Mouse (Mus musculus) R1 (cell line): ENCODE results near the gene Tmem132c.

Experiments
- DNase-seq: peaks from one replicate; pipeline ENCODE4 v3.0.0-alpha.2; 2018; ENCODE audit warnings: low read depth, low spot score

The Tmem132c gene

GRCm38 (mm10) chr5:127241136-127241924 lies at the start of gene Tmem132c:
Tmem132c (plus strand) TSS chr5:127241808.
- peak; percentile 85 for DNase-seq

- DNase-seq = peak; percentile 67
These were observed 49.7 kb upstream of the Tmem132c start for GRCm38 (mm10) chr5:127191881-127192280.

GRCm38 (mm10) chr5:127198850-127199249 lies 42.8 kb upstream of the Tmem132c start:
- DNase-seq = peak; percentile 41

GRCm38 (mm10) chr5:127204881-127205280 lies 36.7 kb upstream of the Tmem132c start:
- DNase-seq = peak; percentile 81

- DNase-seq = no peak
These were observed 25.2 kb upstream of the Tmem132c start for GRCm38 (mm10) chr5:127216389-127216788.

GRCm38 (mm10) chr5:127217725-127218124 lies 23.9 kb upstream of the Tmem132c start:
- DNase-seq = peak; percentile 45

GRCm38 (mm10) chr5:127227929-127228595 lies 13.5 kb upstream of the Tmem132c start:
- DNase-seq = peak; percentile 74

- DNase-seq = peak; percentile 49
These were observed 6.9 kb upstream of the Tmem132c start for GRCm38 (mm10) chr5:127234715-127235114.

GRCm38 (mm10) chr5:127235203-127235602 lies 6.4 kb upstream of the Tmem132c start:
- peak; percentile 66 for DNase-seq

GRCm38 (mm10) chr5:127239706-127240105 lies 1.9 kb upstream of the Tmem132c start:
- no peak for DNase-seq

- DNase-seq = no peak
These were observed 962 bp upstream of the Tmem132c start for GRCm38 (mm10) chr5:127240646-127241045.

- peak; percentile 67 for DNase-seq
These were observed 536 bp downstream of the Tmem132c start for GRCm38 (mm10) chr5:127241925-127242762.

- no peak for DNase-seq
These were observed 1.2 kb downstream of the Tmem132c start for GRCm38 (mm10) chr5:127242763-127243160.

GRCm38 (mm10) chr5:127243209-127243608 lies 1.6 kb downstream of the Tmem132c start:
- DNase-seq = no peak

- DNase-seq = no peak
These were observed 2.0 kb downstream of the Tmem132c start for GRCm38 (mm10) chr5:127243611-127244010.

GRCm38 (mm10) chr5:127253263-127253662 lies 11.7 kb downstream of the Tmem132c start:
- DNase-seq = peak; percentile 62

- no peak for DNase-seq
These were observed 15.5 kb downstream of the Tmem132c start for GRCm38 (mm10) chr5:127256947-127257610.

- peak; percentile 51 for DNase-seq
These were observed 20.5 kb downstream of the Tmem132c start for GRCm38 (mm10) chr5:127262136-127262535.

GRCm38 (mm10) chr5:127271145-127271544 lies 29.5 kb downstream of the Tmem132c start:
- peak; percentile 34 for DNase-seq

- peak; percentile 12 for DNase-seq
These were observed 37.9 kb downstream of the Tmem132c start for GRCm38 (mm10) chr5:127279462-127279861.

GRCm38 (mm10) chr5:127281186-127281585 lies 39.6 kb downstream of the Tmem132c start:
- no peak for DNase-seq
